Mouse (Mus musculus) embryonic fibroblast, embryonic 13.5 days (primary cell): ENCODE data around the gene Akirin2.
"Not testable (repeated sequence)": the region's sequence is repeated elsewhere in the genome, so short reads cannot be mapped to it uniquely, and the experiment has no call there.

Source experiments
- CTCF ChIP-seq: IDR thresholded peaks from 2 replicates; pipeline ENCODE4 v1.5.1; 2011; ENCODE audit warnings: mild to moderate bottlenecking, control low read depth, low read length, moderate library complexity, borderline replicate concordance; ENCODE audit not compliant: insufficient read depth
- POLR2A ChIP-seq: IDR thresholded peaks from 2 replicates; pipeline ENCODE4 v1.6.1; 2011; ENCODE audit warnings: low read depth, mild to moderate bottlenecking, control low read depth, low read length, moderate library complexity

DNA sequence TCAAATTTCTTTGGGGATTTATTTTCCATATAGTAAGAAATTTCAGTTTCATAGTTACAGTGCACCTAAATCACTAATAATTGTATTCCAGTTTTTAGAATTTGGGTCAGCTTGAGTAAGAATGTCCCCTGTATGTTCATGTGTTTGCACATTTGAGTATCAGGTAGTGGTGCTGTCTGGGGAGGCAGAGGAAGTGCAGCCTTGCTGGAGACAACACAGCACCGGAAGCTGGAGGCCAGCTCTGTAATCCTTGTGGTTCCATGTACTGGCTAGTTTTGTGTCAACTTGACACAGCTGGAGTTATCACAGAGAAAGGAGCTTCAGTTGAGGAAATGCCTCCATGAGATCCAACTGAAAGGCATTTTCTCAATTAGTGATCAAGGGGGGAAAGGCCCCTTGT, 30.8 kb downstream of the Akirin2 start:
- not testable (repeated sequence) for TF ChIP-seq CTCF, POLR2A
